Mouse (Mus musculus) kidney, postnatal 14 days (tissue): ENCODE measurements at regions not wholly inside any gene's neighbourhood (a gene's known extent, or its start where the extent isn't known, plus 50 kb on each side); places are given as distances from the start of the nearest gene placed in this dataset.

Source experiments
- DNase-seq: peaks from one replicate; pipeline ENCODE4 v3.0.0; 2022; ENCODE audit warnings: mixed read lengths

DNA sequence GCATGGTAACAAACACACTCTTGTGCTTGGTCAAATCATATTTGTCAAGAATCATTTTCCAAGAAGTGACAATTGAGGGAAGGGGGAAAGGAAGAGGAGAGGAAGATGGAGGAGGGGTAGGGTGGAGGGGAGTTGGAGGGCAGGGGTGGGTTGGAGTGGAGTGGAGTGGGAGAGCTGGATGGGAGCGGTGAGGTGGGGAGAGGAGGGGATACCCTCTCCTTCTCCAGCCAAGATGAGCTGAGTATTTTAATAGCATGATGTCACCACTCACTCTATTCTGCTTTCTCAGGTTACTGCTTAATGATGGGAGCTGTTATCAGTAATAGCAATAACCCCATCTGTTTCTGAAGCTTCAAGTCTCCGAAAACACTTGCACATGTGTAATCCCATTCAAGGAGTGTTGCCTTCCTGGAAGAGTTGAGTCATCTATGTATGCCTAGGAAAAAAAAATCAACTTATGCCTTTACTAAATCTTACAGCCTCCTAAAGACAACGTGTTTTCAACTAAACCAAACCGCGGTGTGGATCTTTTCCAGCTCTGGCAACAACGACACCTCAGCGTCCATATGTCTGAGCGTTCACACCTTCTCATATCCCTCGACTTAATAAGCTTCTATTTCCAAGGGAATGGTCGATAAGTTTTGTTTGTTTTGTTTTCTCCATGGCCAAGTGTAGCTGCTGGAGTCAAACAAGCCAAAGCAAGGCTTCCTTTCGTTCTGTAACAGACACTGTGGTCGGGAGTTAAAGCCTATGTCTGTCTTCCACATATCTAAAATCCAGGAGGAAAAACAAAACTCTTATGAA lies 187.0 kb upstream of the Mgmt start:
- no peak for DNase-seq

DNA sequence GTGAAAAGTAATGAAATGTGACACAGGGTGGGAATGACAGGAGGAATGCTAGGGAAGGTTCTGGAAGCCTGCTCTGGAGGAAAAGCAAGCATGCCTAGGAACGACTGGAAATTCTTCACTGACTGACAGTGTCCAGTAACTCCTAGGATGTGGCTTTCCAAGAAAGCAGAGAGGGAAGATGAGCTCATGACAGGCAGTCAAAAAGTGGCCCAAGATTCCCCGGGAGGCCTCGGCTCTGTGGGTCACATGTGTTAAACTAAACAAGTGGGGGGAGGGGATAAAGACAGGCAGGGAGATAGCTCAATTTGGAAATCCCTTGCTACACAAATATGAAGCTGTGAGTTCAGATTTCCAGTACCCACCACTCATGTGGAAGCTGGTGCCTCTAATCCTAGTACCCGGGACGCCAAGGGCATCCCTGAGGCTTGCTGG lies 186.4 kb upstream of the Mgmt start:
- no peak for DNase-seq

DNA sequence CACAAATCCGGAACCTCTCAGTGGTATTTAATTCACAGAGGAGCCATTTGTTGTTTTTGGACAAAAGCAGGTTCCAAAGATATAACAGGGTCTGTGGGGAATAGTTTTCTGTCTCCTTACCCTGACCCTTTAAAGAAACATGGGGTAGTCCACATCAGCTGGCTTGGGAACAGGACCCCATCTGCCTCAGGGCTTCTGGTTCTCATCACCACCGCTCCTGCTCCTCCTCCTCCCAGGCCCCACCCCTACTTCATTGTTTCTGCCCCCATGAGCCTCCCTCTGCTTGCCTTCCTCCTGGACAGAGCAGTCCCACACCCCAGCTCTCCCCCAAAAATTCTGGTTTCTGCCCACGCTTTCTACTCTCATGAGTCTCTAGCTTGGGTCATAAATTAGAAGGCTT lies 183.8 kb upstream of the Mgmt start:
- DNase-seq, result peak; percentile 42

DNA sequence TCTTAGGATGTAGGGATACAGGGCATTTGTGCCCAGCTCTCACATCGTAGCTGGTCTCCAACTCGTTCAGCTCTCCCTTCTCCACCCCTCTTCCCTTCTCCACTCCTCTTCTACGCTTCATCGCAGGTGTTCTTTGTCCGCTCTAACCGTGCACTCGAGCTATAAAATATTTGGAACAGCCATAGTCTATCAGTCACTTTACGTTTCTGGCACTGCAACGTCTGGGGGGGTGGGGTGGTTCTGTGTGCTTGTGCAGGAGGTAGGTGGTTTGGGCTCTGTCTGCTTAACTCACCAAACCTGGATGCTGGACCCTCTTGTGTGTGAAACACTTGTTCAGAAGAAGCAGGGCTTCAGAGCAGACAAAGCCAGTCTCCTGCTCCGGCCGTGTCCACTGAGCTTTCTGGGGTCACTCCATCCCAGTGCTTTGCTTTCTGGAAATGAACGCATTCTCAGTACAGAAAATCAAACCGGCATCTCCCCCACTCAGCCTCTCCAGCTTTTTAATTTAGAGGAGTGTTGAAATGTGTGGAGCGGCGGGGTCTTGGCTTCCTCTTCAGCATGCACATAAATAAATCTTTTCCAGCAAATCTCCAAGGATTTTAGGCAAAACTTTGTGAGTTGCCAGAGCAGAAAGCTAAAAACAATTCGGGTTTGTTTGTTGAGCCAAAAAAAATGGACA lies 181.3 kb upstream of the Mgmt start:
- peak; percentile 54 for DNase-seq

DNA sequence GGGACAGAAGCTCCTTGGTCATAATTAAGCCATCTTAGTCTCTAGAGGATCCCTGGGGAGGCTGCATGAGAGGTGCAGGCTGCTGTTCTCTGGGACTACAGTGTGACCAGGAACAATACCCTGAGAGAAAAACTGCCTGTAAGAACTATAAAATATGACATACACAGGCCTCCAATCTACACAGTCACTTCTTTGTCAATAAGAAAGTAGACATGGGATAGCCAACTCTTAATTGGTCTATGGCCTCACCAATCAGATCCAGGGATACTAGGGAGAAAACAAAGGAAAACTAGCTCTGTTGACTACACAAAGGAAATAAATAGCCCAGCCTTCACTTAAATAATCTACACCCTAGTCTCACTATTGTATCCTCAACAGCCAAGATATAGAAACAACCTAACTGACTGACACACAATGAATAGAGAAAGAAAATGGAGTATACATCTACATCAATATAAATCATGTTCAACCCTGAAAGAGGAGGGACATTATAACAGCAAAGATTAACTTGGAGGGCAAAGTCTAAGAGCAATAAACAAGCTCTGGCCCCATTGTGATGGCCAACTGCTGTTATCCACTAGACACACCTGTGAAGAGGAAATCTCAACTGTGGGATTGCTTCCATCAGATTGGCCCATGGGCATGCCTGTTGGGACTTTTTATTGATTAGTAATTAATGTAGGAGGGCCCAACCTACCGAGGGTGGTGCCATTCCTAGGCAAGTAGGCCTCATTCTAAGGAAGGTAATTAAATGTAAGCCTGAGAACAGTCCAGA lies 166.6 kb upstream of the Mgmt start:
- no peak for DNase-seq

DNA sequence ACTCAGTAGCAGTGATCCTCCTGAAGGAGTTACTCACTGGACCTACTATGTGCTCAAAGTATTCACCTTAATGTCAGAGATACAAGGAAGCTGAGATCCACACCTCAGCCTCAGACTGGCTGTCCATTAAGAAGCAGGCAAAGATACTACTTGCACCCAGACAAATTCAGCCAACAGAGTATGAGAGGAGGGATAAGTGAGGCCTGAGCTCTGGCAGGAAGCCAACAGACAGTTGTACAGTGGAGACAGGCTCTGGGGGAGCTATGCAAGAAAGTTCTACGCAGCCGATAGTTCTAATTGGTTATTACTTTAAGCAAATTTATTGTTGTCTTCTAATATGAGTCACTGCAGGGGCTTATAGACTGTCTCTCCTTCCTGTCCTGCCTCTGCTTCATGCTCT lies 152.2 kb upstream of the Mgmt start:
- DNase-seq, result no peak

DNA sequence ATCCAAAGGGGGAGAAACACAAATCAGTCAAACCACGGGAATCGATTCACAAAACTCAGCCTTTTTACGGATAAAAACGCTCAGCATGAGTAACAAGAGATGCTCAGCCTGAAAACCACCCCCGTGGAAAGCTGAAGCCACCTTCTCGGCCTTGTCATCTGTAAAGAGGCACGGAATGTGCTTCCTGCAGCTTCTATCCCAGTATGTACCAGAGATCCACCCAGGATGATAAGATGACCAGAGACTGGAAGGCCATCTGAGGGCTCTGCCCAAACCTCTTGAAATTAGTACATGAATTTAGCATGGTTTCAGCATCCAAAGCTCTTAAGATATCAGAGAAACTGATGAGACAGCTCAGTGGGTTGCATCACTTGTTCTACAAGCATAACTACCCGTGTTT lies 149.0 kb upstream of the Mgmt start:
- DNase-seq, result no peak

DNA sequence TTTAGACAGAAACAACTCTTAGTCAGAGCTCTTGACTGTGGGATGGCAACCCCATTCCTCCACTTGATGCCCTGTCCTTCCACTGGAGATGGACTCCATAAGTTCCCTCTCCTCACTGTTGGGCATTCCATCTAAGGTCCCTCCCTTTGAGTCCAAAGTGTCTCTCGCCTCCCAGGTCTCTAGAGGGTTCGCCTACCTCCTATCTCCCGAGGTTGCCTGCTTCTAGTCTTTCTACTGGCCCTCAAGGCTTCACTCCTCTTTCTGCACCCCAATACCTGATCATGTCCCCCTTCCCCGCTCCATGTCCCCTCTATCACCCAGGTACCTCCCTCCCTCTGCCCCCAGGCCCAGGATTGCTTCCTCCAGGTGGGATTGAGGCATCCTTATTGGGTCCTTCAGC lies 142.9 kb upstream of the Mgmt start:
- DNase-seq, result no peak

DNA sequence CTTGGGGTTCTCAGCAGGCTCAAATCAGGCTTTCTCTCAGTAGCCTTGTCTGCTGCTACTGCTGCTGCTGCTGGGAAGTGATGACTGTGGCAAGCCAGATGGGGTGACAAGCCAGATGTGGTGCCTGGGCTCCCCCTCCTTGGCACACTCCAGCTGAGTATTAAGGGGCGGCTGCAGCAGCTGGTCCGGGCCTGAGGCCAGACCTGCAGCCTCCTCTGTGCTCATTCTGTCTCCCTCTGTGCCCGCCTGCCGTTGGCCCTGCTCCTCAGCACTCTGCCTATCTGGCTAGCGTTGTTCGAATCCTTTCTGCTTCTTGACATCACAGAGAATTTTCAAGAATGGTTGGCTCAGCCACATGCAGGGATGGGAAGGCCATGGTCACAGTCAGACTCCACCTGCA lies 139.6 kb upstream of the Mgmt start:
- DNase-seq, result no peak

DNA sequence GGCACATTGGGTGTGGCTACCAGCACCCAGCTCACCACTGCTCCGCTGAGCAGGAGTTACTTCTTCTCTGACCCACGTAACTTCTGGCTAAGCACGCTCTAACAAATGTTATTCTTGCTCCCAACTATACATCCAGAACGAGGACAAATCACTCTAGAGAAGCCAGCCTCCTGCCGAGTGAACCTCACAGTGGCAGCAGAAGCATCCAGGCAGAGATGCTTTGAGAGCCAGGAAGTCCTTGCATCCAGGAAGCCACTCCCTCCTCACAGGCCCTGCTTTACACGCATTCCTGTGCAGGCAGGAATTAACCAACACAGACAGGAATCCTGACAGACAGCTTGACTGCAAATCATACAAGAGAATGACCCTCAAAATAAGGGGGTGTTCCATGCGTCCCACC lies 129.4 kb upstream of the Mgmt start:
- DNase-seq, result peak; percentile 3

DNA sequence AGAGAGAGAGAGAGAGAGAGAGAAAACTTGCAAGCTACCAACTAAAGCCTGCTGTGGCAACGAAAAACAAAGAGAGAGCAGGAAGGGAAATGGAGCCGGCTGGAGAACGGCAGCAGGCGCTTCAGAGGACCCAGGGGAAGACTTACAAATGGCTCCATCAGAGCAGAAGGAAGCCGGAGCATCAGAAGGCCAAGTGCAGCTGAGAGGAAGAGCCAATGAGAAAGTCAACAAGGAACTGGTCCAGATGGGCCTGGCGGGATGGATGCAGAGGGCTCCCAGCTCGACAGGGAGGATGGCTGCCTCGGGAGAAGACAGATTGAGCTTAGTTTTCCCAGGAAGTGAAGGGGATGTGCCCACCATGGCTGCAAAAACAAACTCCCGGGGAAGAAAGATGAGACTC lies 127.2 kb upstream of the Mgmt start:
- DNase-seq, result no peak

DNA sequence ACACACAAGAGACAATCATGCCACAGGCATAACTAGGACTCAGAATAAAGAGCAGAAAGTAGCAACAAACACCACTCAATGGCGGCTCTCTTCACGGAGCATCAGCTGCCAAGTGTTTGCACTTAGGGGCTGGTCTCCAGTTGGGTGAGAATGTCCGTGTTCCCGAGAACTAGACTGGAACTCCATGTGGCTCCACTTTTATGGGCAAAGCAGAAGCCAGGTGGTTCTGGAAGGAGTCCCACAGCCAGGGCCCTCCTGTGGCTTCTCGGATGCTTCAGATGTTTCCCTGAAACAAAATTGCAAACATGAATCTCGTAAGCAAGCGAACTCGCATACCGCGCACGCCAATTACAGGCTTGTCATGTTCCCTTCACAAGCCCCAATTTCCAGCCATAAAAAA lies 113.7 kb upstream of the Mgmt start:
- no peak for DNase-seq

DNA sequence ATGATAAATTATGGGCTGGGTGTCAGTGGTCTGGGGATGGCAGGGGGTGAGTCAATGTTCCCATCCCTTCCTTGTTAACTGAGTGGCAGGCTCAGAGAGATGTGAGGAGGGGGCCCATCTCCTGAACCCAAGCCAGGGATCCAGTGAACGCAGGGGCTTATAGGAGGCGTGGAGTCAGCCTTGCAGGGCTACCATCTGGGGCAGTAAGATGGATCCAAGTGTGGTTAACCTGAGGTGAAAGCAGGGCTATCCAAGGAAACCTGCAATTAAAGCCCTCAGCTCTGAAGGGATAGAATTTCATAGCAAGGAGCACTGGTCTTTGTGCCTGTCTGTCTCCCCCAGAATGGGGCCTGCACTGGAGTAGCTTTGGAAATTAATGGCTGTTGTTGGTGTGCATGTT lies 103.3 kb upstream of the Mgmt start:
- no peak for DNase-seq

DNA sequence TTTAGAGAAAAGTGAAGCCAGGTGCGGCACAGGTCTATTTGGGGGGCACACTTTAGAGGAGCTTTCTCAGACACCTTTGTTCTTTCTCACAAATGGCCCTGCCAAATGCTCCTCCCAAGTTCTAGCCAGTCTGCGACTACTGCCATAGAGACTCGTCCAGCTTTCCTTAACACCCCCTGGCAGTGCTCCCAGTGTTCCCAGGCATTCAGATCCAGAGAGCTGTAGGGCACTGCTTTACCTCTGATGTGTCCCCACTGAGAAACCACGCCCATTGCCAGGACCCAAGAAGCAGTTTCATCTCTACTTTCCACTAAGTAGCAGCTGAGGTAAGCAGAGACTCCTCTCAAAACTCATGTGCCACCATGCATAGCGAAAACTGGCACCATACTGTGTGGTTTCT lies 102.3 kb upstream of the Mgmt start:
- DNase-seq, result no peak

DNA sequence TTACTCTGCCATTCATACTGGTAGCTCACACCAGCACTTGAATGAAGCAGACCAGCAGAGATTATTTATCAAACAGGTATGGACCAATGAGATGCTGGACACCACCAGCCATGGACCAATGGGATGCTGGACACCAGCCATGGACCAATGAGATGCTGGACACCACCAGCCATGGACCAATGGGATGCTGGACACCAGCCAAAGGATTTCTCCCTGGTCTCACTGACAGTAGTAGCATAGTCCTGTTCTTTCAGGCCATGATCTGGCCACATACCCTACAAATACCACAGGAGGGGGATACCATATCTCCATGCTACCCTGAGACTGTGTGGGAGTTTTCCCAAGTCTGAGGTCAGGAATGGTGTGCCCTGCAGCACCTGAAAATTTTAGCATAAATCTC lies 98.0 kb upstream of the Mgmt start:
- DNase-seq, result no peak

DNA sequence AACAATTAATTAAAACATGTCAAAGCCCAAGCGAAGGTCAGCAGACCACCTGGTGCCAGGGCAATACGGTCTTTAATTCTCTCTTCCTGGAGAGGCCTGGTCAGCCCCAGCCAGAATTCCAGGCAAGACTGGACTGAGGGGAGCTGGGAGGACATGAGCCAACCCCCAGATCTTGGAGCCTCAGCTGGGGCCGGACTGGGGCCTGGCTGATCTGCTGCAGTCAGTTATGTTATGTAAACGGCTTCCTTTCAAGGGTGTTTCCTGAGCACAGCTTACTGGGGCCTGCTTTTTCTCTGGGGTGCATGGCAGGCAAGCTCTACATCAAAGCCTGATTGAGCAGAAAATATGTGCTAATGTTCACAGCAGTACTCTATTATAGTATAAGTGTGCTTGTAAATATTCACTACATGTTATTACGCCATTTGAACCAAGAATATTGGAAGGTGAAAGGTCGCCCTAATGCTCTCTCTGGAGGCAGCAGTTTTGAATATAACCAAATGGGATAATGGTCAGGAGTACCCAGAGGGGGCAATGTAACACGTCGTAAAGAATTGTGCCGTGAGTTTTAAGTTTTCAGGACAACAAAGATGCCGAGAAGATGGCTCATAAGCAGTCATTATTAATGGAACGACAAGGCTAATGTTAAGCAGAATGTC lies 96.5 kb upstream of the Mgmt start:
- no peak for DNase-seq

DNA sequence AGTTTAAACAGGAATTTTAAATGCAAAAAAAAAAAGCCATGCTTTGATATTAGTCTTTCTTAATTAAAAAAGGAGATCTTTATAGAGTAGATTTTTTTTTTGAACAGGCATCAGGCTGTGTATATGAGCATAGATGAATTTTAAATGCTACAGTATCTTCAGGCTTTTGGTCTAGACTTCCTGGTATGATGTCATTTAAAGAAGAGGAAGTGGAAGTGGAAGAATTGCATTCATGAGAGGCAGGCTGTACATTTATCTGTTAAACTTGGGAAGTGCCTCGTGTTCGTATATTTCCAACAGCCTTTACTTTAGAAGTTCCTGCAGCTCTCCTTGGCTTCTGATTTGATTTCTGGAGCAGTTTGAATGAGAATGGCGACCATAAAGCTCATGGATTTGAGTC lies 95.8 kb upstream of the Mgmt start:
- no peak for DNase-seq

DNA sequence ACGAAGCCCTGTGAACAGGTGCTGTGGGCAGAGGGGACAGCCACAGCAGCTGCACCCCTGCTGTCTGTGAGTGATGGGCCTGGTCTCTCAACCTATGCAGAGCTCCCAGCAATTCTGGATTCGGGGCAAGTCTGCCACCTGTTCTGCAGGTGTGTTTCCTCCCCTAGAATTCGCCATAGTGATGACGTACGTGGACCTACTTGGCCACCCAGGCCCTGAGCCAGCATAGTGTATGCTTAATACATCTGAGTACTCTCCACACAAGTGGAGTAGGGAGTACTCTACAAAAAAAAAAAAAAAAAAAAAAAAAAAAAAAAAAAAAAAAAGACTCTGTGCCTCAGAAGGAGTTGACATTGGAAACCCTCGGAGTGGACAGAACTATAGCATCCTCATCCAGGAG lies 87.3 kb upstream of the Mgmt start:
- no peak for DNase-seq

DNA sequence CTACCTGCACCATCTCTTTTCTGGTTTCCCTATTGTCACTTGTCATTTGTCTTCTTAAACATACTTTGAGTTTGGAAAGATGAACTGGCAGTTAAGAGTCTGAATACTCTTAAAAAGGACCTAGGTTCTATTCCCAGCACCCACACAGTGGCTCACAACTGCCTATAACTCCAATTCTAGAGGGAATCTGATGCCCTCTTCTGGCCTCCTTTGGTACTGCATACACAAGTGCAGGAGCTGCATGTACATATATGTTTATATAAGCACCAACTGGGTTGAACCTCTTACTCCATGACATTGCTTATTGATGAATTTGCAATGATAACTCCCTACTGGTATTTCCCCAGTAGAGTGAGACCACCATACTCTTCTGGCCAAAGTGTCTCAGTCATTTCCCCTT lies 86.4 kb upstream of the Mgmt start:
- DNase-seq, result no peak

DNA sequence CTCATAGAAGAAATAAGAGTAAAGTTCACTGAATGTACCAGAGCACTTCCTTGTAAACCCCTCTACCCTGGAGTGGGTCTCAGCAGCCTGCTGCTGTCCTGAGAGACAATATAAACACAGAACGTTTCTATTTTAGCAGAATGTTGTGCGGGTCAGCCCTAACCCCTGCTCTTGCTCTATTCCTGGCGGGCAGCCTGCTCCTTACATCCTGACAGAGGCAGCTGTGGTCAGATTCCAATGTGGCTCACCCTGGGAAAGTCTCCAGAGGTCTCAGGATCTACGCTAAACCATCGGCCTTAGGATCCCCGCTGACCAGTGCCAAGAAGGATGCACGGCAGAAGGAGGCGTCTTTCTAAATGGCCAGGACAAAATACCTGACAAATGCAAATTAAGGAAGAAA lies 84.8 kb upstream of the Mgmt start:
- peak; percentile 32 for DNase-seq

DNA sequence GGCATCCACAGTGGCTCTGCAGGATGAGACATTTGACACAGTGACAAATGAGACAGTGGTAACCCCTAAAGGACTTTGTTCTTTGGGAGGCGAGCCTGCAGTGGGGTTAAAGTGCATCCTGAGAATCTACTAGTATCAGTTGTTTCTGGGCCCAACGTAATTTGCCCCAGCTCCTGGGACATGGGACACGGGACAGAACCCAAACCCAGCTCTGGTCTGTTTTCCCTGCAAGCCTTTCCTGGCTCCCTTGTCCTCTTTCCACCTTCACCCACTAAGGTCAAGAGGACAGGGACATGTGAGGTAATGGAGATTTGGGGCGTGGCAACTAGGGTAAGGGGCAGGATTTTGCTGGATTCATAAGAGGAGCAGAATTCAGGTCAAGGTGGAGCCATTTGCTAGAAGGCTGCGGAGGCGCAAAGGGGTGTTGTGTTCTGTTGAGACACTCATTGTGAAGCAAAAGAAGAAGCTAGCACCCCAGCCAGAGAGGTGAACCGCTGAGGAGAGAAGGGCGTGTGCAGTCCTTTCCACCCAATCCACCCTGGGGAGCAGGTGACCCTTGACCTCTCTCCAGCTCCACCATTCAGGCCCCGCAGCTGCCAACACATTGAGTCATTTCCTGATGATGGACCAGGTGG lies 80.6 kb upstream of the Mgmt start:
- no peak for DNase-seq

DNA sequence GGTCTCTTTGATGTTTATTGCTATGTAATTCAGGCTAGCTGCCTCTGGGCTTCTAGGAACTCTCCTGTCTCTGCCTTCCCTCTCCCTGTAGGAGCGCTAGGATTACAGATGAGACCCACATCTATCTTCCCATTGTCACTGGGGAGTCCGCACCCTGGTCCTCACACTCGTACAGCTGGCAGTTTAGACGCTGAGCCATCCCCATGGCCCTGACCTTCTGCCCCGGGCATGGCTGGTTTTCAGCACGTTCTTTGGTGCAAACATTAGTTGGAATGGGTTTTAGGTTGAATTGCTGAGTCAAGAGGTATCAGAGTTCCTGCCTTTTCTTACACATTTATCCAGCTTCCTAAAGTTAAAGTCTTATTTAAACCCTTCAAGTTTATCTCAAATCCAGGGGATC lies 79.7 kb upstream of the Mgmt start:
- DNase-seq, result no peak

DNA sequence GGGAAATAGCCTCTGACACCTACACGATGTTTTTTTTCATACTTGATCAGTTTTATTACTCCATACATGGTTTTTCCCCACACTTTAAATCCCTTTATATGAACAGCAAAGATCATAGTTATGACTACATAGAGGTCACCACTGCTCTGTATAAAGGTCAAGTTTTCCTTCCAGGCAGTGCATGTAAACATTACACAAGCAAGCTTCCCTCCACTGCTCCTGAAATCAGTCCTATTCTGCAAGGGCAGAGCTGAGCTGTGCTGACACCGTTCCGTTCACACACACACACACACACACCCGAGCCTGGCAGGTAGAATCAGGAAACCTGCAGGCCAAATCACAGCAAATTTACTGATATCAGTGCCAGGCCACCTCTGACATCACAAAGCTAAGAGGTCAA lies 74.1 kb upstream of the Mgmt start:
- DNase-seq, result no peak
